ENCODE assay signal across 13 mouse cellular contexts in genomic region chr17:25686323-25686722, GRCm38 (mm10). TPM values are rescaled to one million over a fixed set of nuclear protein-coding genes. Genes with fewer than 3 reads are reported as not detected.
DNase-seq lines count a peak whose midpoint lies in the region; ATAC-seq and TF ChIP-seq lines count a peak whose summit lies in the region.
"Had no signal": no experiment of that assay in that cellular context is flagged by ENCODE, and none has a peak within 500 bp of the region (broad histone marks: within the 10 kb centered on the region; RNA-seq: fewer than 3 reads in every experiment).

No protein-coding gene starts in this region.

- H3K27me3 ChIP-seq in hindbrain, postnatal 0 days (ENCODE audit: insufficient read depth, low read length) = no peaks in the 10 kb centered on the region
- no peaks in the 10 kb centered on the region for H3K27me3 ChIP-seq in hindbrain, embryonic 16.5 days (replicated peaks; ENCODE audit: control insufficient read depth, insufficient read depth, low read length)
- no peaks in the 10 kb centered on the region for H3K27me3 ChIP-seq in spleen, adult 2 months (ENCODE audit: control insufficient read depth, insufficient read depth, low read length)

- no peaks in the 10 kb centered on the region for H3K9me3 ChIP-seq in hindbrain, postnatal 0 days (ENCODE audit: low read length)
- no peaks in the 10 kb centered on the region for H3K9me3 ChIP-seq in hindbrain, embryonic 16.5 days (ENCODE audit: control insufficient read depth, low read length)
- H3K9me3 ChIP-seq: megakaryocyte, embryonic 14.5 days had no signal

- H3K27ac ChIP-seq in hindbrain, postnatal 0 days = no peak overlapping the region
- H3K27ac ChIP-seq in hindbrain, embryonic 16.5 days (ENCODE audit: low read depth, low read length) = no peak overlapping the region
- H3K27ac ChIP-seq in spleen, adult 2 months (ENCODE audit: insufficient read depth, low read length) = no peak overlapping the region

- no peak overlapping the region for H3K4me2 ChIP-seq in hindbrain, postnatal 0 days (ENCODE audit: low read depth, low read length)
- H3K4me2 ChIP-seq in hindbrain, embryonic 16.5 days (ENCODE audit: low read length) = no peak overlapping the region

- WGBS in hindbrain, postnatal 0 days = 42% methylated on average over 7 of the region's 7 CpGs
- 53% methylated on average over 7 of the region's 7 CpGs for WGBS in hindbrain, embryonic 16.5 days
- 24% methylated on average over 7 of the region's 7 CpGs for WGBS in spleen, adult 2 months

- TF ChIP-seq CTCF in hindbrain, postnatal 0 days (IDR thresholded peaks at IDR 0.05; ENCODE audit: low read depth) = peak; percentile 63
- 0 out of 2 replicates have a peak, but pooled peaks have one; percentile 15 for TF ChIP-seq CTCF in spleen, adult 2 months (IDR thresholded peaks at IDR 0.05; ENCODE audit: extremely low read depth, insufficient read depth, insufficient read length, insufficient replicate concordance)

- DNase-seq in hindbrain, postnatal 0 days (ENCODE audit: low spot score) = peak; percentile 56
- DNase-seq in spleen, adult 2 months (ENCODE audit: low read depth in 1 of 2, low spot score in 2 of 2) = no peak
- no peak for DNase-seq in spleen, postnatal 36 days (ENCODE audit: low spot score in 2 of 2)
- DNase-seq in adipocyte (ENCODE audit: low spot score) = peak; percentile 11
- peak; percentile 64 for DNase-seq in retina, embryonic 14.5 days (ENCODE audit: low spot score)
- no peak for DNase-seq in natural killer cell, adult 2 months (ENCODE audit: low spot score in 2 of 2)
- DNase-seq in adrenal gland, adult 2 months = no peak
- DNase-seq: cerebellum, adult 9-11 months; right cerebral cortex, adult 18-20 months had no signal

- no peaks in the 10 kb centered on the region for H3K4me1 ChIP-seq in hindbrain, postnatal 0 days (ENCODE audit: insufficient read depth, low read length)
- no peaks in the 10 kb centered on the region for H3K4me1 ChIP-seq in hindbrain, embryonic 16.5 days (ENCODE audit: control insufficient read depth, insufficient read depth, low read depth, low read length)
- H3K4me1 ChIP-seq in spleen, adult 2 months (ENCODE audit: control insufficient read depth, insufficient read depth, insufficient read length) = no peaks in the 10 kb centered on the region

- TF ChIP-seq POLR2A in spleen, adult 2 months (IDR thresholded peaks at IDR 0.05; ENCODE audit: low read depth, low read length) = no peak

- no peaks in the 10 kb centered on the region for H3K36me3 ChIP-seq in hindbrain, postnatal 0 days (ENCODE audit: insufficient read depth, low read length)
- H3K36me3 ChIP-seq in hindbrain, embryonic 16.5 days (ENCODE audit: control insufficient read depth, insufficient read depth, low read length) = no peaks in the 10 kb centered on the region
- H3K36me3 ChIP-seq in spleen, adult 2 months (ENCODE audit: control insufficient read depth, insufficient read depth, low read length) = no peaks in the 10 kb centered on the region

- no peak overlapping the region for H3K9ac ChIP-seq in hindbrain, postnatal 0 days (replicated peaks; ENCODE audit: low read length)
- no peak overlapping the region for H3K9ac ChIP-seq in hindbrain, embryonic 16.5 days (ENCODE audit: low read depth, low read length)

- no peak for ATAC-seq in hindbrain, postnatal 0 days
- no peak for ATAC-seq in hindbrain, embryonic 16.5 days
- ATAC-seq: inflammation-experienced regulatory T-cells, adult 6 months had no signal

- H3K4me3 ChIP-seq in hindbrain, postnatal 0 days (ENCODE audit: low read length) = no peak overlapping the region
- no peak overlapping the region for H3K4me3 ChIP-seq in hindbrain, embryonic 16.5 days (ENCODE audit: low read length)
- no peak overlapping the region for H3K4me3 ChIP-seq in spleen, adult 2 months (ENCODE audit: extremely low read depth, insufficient read depth, insufficient read length)
- H3K4me3 ChIP-seq: megakaryocyte, embryonic 14.5 days had no signal

RNA-seq across cellular contexts. Expression of gene Gng13, which starts 30.6 kb away (rescaled TPM):
- total RNA-seq in hindbrain, postnatal 0 days (2014; rRNA removed) = 10.9 TPM in 1 of 2 replicates, not detected in the other
- polyA plus RNA-seq in hindbrain, postnatal 0 days (2015; fragmentation: Nextera tagmentation; extraction: Ambion mirVana) = 22.0 and 23.7 TPM in 2 replicates
- polyA plus RNA-seq in hindbrain, embryonic 16.5 days (2015; fragmentation: Nextera tagmentation; extraction: Ambion mirVana) = 5.5 and 11.3 TPM in 2 replicates
- 0.16 TPM in 1 of 2 replicates, not detected in the other for polyA plus RNA-seq in spleen, adult 2 months (2012; rRNA removed)
- total RNA-seq in adrenal gland, adult 2 months (2021) = 1 to 10 TPM; 1.1 to 1.4 TPM
- not detected in 2 replicates for polyA plus RNA-seq in adrenal gland, adult 2 months (2012; rRNA removed)
- total RNA-seq: gastrocnemius, adult 18-20 months had no signal
- polyA plus RNA-seq: inflammation-experienced regulatory T-cells, adult 6 months had no signal

RNA-seq across cellular contexts. Expression of gene Chtf18, which starts 40.9 kb away (rescaled TPM):
- total RNA-seq in hindbrain, postnatal 0 days (2014; rRNA removed) = 4.9 and 7.8 TPM in 2 replicates
- polyA plus RNA-seq in hindbrain, postnatal 0 days (2015; fragmentation: Nextera tagmentation; extraction: Ambion mirVana) = 4.9 and 5.4 TPM in 2 replicates
- 6.4 and 7.4 TPM in 2 replicates for polyA plus RNA-seq in hindbrain, embryonic 16.5 days (2015; fragmentation: Nextera tagmentation; extraction: Ambion mirVana)
- 10.6 and 13.0 TPM in 2 replicates for polyA plus RNA-seq in spleen, adult 2 months (2012; rRNA removed)
- 1 to 10 TPM; 1.8 to 2.3 TPM for total RNA-seq in adrenal gland, adult 2 months (2021)
- 3.0 and 4.1 TPM in 2 replicates for polyA plus RNA-seq in adrenal gland, adult 2 months (2012; rRNA removed)

RNA-seq across cellular contexts. Expression of gene Rpusd1, which starts 41.1 kb away (rescaled TPM):
- total RNA-seq in hindbrain, postnatal 0 days (2014; rRNA removed) = 10.1 and 18.7 TPM in 2 replicates
- 27.5 and 27.9 TPM in 2 replicates for polyA plus RNA-seq in hindbrain, postnatal 0 days (2015; fragmentation: Nextera tagmentation; extraction: Ambion mirVana)
- 32.9 and 33.0 TPM in 2 replicates for polyA plus RNA-seq in hindbrain, embryonic 16.5 days (2015; fragmentation: Nextera tagmentation; extraction: Ambion mirVana)
- polyA plus RNA-seq in spleen, adult 2 months (2012; rRNA removed) = 25.9 and 37.9 TPM in 2 replicates
- 10 to 100 TPM; 10.3 to 14.6 TPM for total RNA-seq in adrenal gland, adult 2 months (2021)
- 87.7 and 100 TPM in 2 replicates for polyA plus RNA-seq in adrenal gland, adult 2 months (2012; rRNA removed)

RNA-seq across cellular contexts. Expression of gene Mslnl, which starts 49.5 kb away (rescaled TPM):
- total RNA-seq in hindbrain, postnatal 0 days (2014; rRNA removed) = 0.05 TPM in 1 of 2 replicates, not detected in the other
- polyA plus RNA-seq in hindbrain, postnatal 0 days (2015; fragmentation: Nextera tagmentation; extraction: Ambion mirVana) = not detected in 2 replicates
- not detected in 2 replicates for polyA plus RNA-seq in hindbrain, embryonic 16.5 days (2015; fragmentation: Nextera tagmentation; extraction: Ambion mirVana)
- 0.09 and 0.13 TPM in 2 replicates for polyA plus RNA-seq in spleen, adult 2 months (2012; rRNA removed)
- not detected for total RNA-seq in adrenal gland, adult 2 months (2021)
- polyA plus RNA-seq in adrenal gland, adult 2 months (2012; rRNA removed) = 0.18 and 0.26 TPM in 2 replicates
- total RNA-seq: gastrocnemius, adult 18-20 months had no signal
- polyA plus RNA-seq: inflammation-experienced regulatory T-cells, adult 6 months had no signal

Comparison
In these comparisons a context has a peak if more than half of its experiments do, and no peak if none do; other contexts are left out.
1. DNase-seq: peak in hindbrain, postnatal 0 days (single experiment), adipocyte (single experiment) and retina, embryonic 14.5 days (single experiment); none in spleen, adult 2 months (0 of 2), spleen, postnatal 36 days (0 of 2), natural killer cell, adult 2 months (0 of 2) and adrenal gland, adult 2 months (single experiment).